14 mouse cellular contexts compared by ENCODE assay signal in genomic region chr4:59873830-59874229, GRCm38 (mm10). TPM values are rescaled to one million over a fixed set of nuclear protein-coding genes. Genes with fewer than 3 reads are reported as not detected.
DNase-seq lines count a peak whose midpoint lies in the region; ATAC-seq and TF ChIP-seq lines count a peak whose summit lies in the region.
"Had no signal": no experiment of that assay in that cellular context is flagged by ENCODE, and none has a peak within 500 bp of the region (broad histone marks: within the 10 kb centered on the region; RNA-seq: fewer than 3 reads in every experiment).

No protein-coding gene starts in this region.

- no peak for DNase-seq in hindbrain, embryonic 14.5 days (ENCODE audit: low spot score)
- DNase-seq in ES-CJ7 (ENCODE audit: low read depth, low spot score), result peak; percentile 59
- no peak for DNase-seq in forebrain, postnatal 0 days
- no peak for DNase-seq in left cerebral cortex, adult 8-10 months (ENCODE audit: low spot score in 2 of 2)
- DNase-seq: cerebellum, postnatal 36 days; layer of hippocampus, adult 9-11 months had no signal

- H3K4me3 ChIP-seq in hindbrain, embryonic 12.5 days, result no peak overlapping the region
- H3K4me3 ChIP-seq in hindbrain, embryonic 14.5 days (replicated peaks; ENCODE audit: low read length), result no peak overlapping the region
- H3K4me3 ChIP-seq in C2C12 (ENCODE audit: insufficient read depth, poor library complexity, severe bottlenecking), result no peak overlapping the region
- H3K4me3 ChIP-seq in forebrain, postnatal 0 days (ENCODE audit: low read depth, low read length), result no peak overlapping the region
- H3K4me3 ChIP-seq: limb, embryonic 10.5 days; liver, embryonic 15.5 days had no signal

- no peak overlapping the region for H3K27ac ChIP-seq in hindbrain, embryonic 12.5 days
- no peak overlapping the region for H3K27ac ChIP-seq in hindbrain, embryonic 14.5 days
- no peak overlapping the region for H3K27ac ChIP-seq in forebrain, postnatal 0 days (ENCODE audit: low read depth, low read length)
- H3K27ac ChIP-seq: limb, embryonic 10.5 days; liver, embryonic 15.5 days had no signal

- H3K79me2 ChIP-seq in C2C12 (ENCODE audit: control insufficient read depth, insufficient read depth), result no peaks in the 10 kb centered on the region

- TF ChIP-seq CTCF in C2C12 (IDR thresholded peaks at IDR 0.05; ENCODE audit: control insufficient read depth, insufficient read depth, insufficient read length), result no peak
- no peak for TF ChIP-seq CTCF in forebrain, postnatal 0 days (IDR thresholded peaks at IDR 0.05; ENCODE audit: low read depth)

- no peaks in the 10 kb centered on the region for H3K9me3 ChIP-seq in hindbrain, embryonic 12.5 days (replicated peaks)
- H3K9me3 ChIP-seq in hindbrain, embryonic 14.5 days (ENCODE audit: control insufficient read depth, low read length), result no peaks in the 10 kb centered on the region
- no peaks in the 10 kb centered on the region for H3K9me3 ChIP-seq in forebrain, postnatal 0 days (ENCODE audit: low read length)
- H3K9me3 ChIP-seq: limb, embryonic 10.5 days; liver, embryonic 15.5 days had no signal

- H3K79me3 ChIP-seq in C2C12 (ENCODE audit: low read depth), result no peaks in the 10 kb centered on the region

- H3ac ChIP-seq in C2C12 (ENCODE audit: control insufficient read depth, insufficient read length, low read depth), result no peak overlapping the region

- ATAC-seq in hindbrain, embryonic 12.5 days (ENCODE audit: low FRiP score), result 0 out of 2 replicates have a peak, but pooled peaks have one; percentile 17
- no peak for ATAC-seq in hindbrain, embryonic 14.5 days (ENCODE audit: low FRiP score)
- ATAC-seq in hematopoietic stem cell, adult 5-6 weeks (replicated peaks in 1 of 2; ENCODE audit: insufficient read depth in 1 of 2, low FRiP score in 2 of 2, low TSS enrichment in 1 of 2, low read depth in 1 of 2, poor library complexity in 2 of 2, severe bottlenecking in 2 of 2), result peak; percentile 66 to 73
- no peak for ATAC-seq in forebrain, postnatal 0 days

- 31% methylated on average over 5 of the region's 5 CpGs for WGBS in hindbrain, embryonic 12.5 days
- WGBS in hindbrain, embryonic 14.5 days, result 18% methylated on average over 5 of the region's 5 CpGs
- WGBS in forebrain, postnatal 0 days, result 40% methylated on average over 5 of the region's 5 CpGs

- H3K36me3 ChIP-seq in hindbrain, embryonic 12.5 days, result no peaks in the 10 kb centered on the region
- no peaks in the 10 kb centered on the region for H3K36me3 ChIP-seq in hindbrain, embryonic 14.5 days (replicated peaks; ENCODE audit: control insufficient read depth, insufficient read depth)
- no peaks in the 10 kb centered on the region for H3K36me3 ChIP-seq in C2C12 (ENCODE audit: control insufficient read depth, insufficient read depth)
- no peaks in the 10 kb centered on the region for H3K36me3 ChIP-seq in forebrain, postnatal 0 days (ENCODE audit: insufficient read depth)
- H3K36me3 ChIP-seq: limb, embryonic 10.5 days; liver, embryonic 15.5 days had no signal

- no peaks in the 10 kb centered on the region; the same call in 1 of the 2 replicates for H3K4me1 ChIP-seq in hindbrain, embryonic 12.5 days
- H3K4me1 ChIP-seq in hindbrain, embryonic 14.5 days (replicated peaks; ENCODE audit: control insufficient read depth, insufficient read depth, low read length), result no peaks in the 10 kb centered on the region
- H3K4me1 ChIP-seq in forebrain, postnatal 0 days (ENCODE audit: insufficient read depth), result no peaks in the 10 kb centered on the region
- H3K4me1 ChIP-seq: limb, embryonic 10.5 days had no signal

- no peaks in the 10 kb centered on the region for H3K27me3 ChIP-seq in hindbrain, embryonic 12.5 days
- no peaks in the 10 kb centered on the region for H3K27me3 ChIP-seq in hindbrain, embryonic 14.5 days (ENCODE audit: control insufficient read depth, insufficient read depth, low read length)
- H3K27me3 ChIP-seq in C2C12 (ENCODE audit: control insufficient read depth, insufficient read depth, insufficient read length), result no peaks in the 10 kb centered on the region
- no peaks in the 10 kb centered on the region for H3K27me3 ChIP-seq in forebrain, postnatal 0 days (ENCODE audit: insufficient read depth, low read length)
- H3K27me3 ChIP-seq: liver, embryonic 15.5 days had no signal

- no peak overlapping the region for H3K4me2 ChIP-seq in hindbrain, embryonic 12.5 days (replicated peaks)
- no peak overlapping the region for H3K4me2 ChIP-seq in hindbrain, embryonic 14.5 days (replicated peaks)
- no peak overlapping the region for H3K4me2 ChIP-seq in forebrain, postnatal 0 days (ENCODE audit: low read depth)
- H3K4me2 ChIP-seq: liver, embryonic 15.5 days had no signal

- no peak overlapping the region for H3K9ac ChIP-seq in hindbrain, embryonic 12.5 days
- H3K9ac ChIP-seq in hindbrain, embryonic 14.5 days, result no peak overlapping the region
- no peak overlapping the region for H3K9ac ChIP-seq in forebrain, postnatal 0 days
- H3K9ac ChIP-seq: liver, embryonic 15.5 days had no signal

TF ChIP-seq in C2C12, 6 proteins besides CTCF, POLR2A, EP300 and RAD21:
- TF ChIP-seq USF1 (IDR thresholded peaks at IDR 0.05; ENCODE audit: low read depth), result peak; percentile 22
- no peak for TF ChIP-seq FOSL1 (IDR thresholded peaks at IDR 0.05; ENCODE audit: insufficient read depth, low read length, poor library complexity, severe bottlenecking)

RNA-seq across cellular contexts. Expression of gene Slc46a2, which starts 41.0 kb away (rescaled TPM):
- 0.09 and 0.10 TPM in 2 replicates for polyA plus RNA-seq in hindbrain, embryonic 12.5 days (2016; fragmentation: Nextera tagmentation; extraction: Ambion mirVana)
- not detected in 2 replicates for polyA plus RNA-seq in hindbrain, embryonic 14.5 days (2014; fragmentation: Nextera tagmentation; extraction: Ambion mirVana)
- polyA plus RNA-seq in C2C12 (2012; fragmentation: generic; extraction: Trizol), result not detected
- total RNA-seq in hematopoietic stem cell, adult 5-6 weeks (2017), result not detected in 2 replicates
- not detected in 2 replicates for total RNA-seq in forebrain, postnatal 0 days (2014; rRNA removed)
- 0.05 and 0.12 TPM in 2 replicates for polyA plus RNA-seq in forebrain, postnatal 0 days (2015; fragmentation: Nextera tagmentation; extraction: Ambion mirVana)
- total RNA-seq in left cerebral cortex, adult 8-10 months (2022), result not detected
- total RNA-seq: adrenal gland, adult 18-20 months; megakaryocyte-erythroid progenitor cell, adult 5-6 weeks had no signal
- polyA plus RNA-seq: kidney, embryonic 16.5 days; limb, embryonic 10.5 days; liver, embryonic 15.5 days had no signal

Comparison
In these comparisons a context has a peak if more than half of its experiments do, and no peak if none do; other contexts are left out.
1. ATAC-seq: peak in hindbrain, embryonic 12.5 days (single experiment) and hematopoietic stem cell, adult 5-6 weeks (2 of 2); none in hindbrain, embryonic 14.5 days (single experiment) and forebrain, postnatal 0 days (single experiment).